Mouse (Mus musculus) adrenal gland, postnatal 36 days (tissue): ENCODE results near the gene Shank2. TPM values are rescaled to one million over a fixed set of nuclear protein-coding genes. Genes with fewer than 3 reads are reported as not detected.

Experiments used
- DNase-seq, 2 experiments: peaks; one replicate each; pipeline ENCODE4 v3.0.0; 2021; ENCODE audit warnings: mixed read lengths in 1 of 2
- total RNA-seq, 2 experiments: library from RNA; stranded (reverse); gene quantifications; 2 replicates each; pipeline ENCODE4 v1.2.3; 2021

Shank2 gene
- total RNA-seq, 2 experiments from 2014 or later = 2.8 to 6.6 TPM

GRCm38 (mm10) chr7:144030796-144031195, 29.1 kb downstream of the Shank2 start:
- no peak for DNase-seq

- peak in 1 of 2 experiments; percentile 36 for DNase-seq
Measured at GRCm38 (mm10) chr7:144031611-144032010, 29.9 kb downstream of the Shank2 start.

- no peak for DNase-seq
Measured at GRCm38 (mm10) chr7:144037541-144037940, 35.8 kb downstream of the Shank2 start.

GRCm38 (mm10) chr7:144037966-144038669, 36.4 kb downstream of the Shank2 start:
- peak; percentile 86 to 88 for DNase-seq

GRCm38 (mm10) chr7:144038741-144039140, 37.0 kb downstream of the Shank2 start:
- no peak for DNase-seq

- DNase-seq = no peak
Measured at GRCm38 (mm10) chr7:144040328-144040727, 38.6 kb downstream of the Shank2 start.

GRCm38 (mm10) chr7:144052076-144052475, 50.3 kb downstream of the Shank2 start:
- DNase-seq = peak; percentile 73 to 82

- DNase-seq = no peak
Measured at GRCm38 (mm10) chr7:144055188-144055587, 53.5 kb downstream of the Shank2 start.

- peak in 1 of 2 experiments; percentile 32 for DNase-seq
Measured at GRCm38 (mm10) chr7:144055702-144056531, 54.2 kb downstream of the Shank2 start.

GRCm38 (mm10) chr7:144070162-144070949, 68.6 kb downstream of the Shank2 start:
- no peak for DNase-seq

GRCm38 (mm10) chr7:144072219-144072618, 70.5 kb downstream of the Shank2 start:
- peak in 1 of 2 experiments; percentile 27 for DNase-seq

- no peak for DNase-seq
Measured at GRCm38 (mm10) chr7:144072856-144073255, 71.1 kb downstream of the Shank2 start.

- DNase-seq = peak; percentile 77
Measured at GRCm38 (mm10) chr7:144074718-144075117, 73.0 kb downstream of the Shank2 start.

- peak; percentile 23 to 31 for DNase-seq
Measured at GRCm38 (mm10) chr7:144078661-144079060, 76.9 kb downstream of the Shank2 start.

- no peak for DNase-seq
Measured at GRCm38 (mm10) chr7:144079861-144080260, 78.1 kb downstream of the Shank2 start.

- DNase-seq = peak; percentile 9 to 49
Measured at GRCm38 (mm10) chr7:144081448-144081847, 79.7 kb downstream of the Shank2 start.

- DNase-seq = peak in 1 of 2 experiments; percentile 52
Measured at GRCm38 (mm10) chr7:144081963-144082362, 80.2 kb downstream of the Shank2 start.

GRCm38 (mm10) chr7:144087277-144087676, 85.5 kb downstream of the Shank2 start:
- DNase-seq = no peak

GRCm38 (mm10) chr7:144094132-144094531, 92.4 kb downstream of the Shank2 start:
- no peak for DNase-seq

- peak; percentile 24 to 49 for DNase-seq
Measured at GRCm38 (mm10) chr7:144097314-144097713, 95.6 kb downstream of the Shank2 start.

GRCm38 (mm10) chr7:144102222-144102980, 100.7 kb downstream of the Shank2 start:
- DNase-seq = no peak

- no peak for DNase-seq
Measured at GRCm38 (mm10) chr7:144105952-144106351, 104.2 kb downstream of the Shank2 start.
